Mouse (Mus musculus): ENCODE measurements at regions not wholly inside any gene's neighbourhood (a gene's known extent, or its start where the extent isn't known, plus 50 kb on each side); places are given as distances from the start of the nearest gene placed in this dataset.

GRCm38 (mm10) chr13:34406291-34406690 is 61.3 kb upstream of the Slc22a23 start:
- ATAC-seq (ENCODE audit: extremely low read depth, insufficient number of reproducible peaks, low FRiP score, poor library complexity, severe bottlenecking) (no peak), DNase-seq (ENCODE audit: low spot score) (no peak)
- H3K4me3 ChIP-seq (ENCODE audit: low read depth, low read length), result no peak overlapping the region
- H3K9me3 ChIP-seq (replicated peaks), result no peaks in the 10 kb centered on the region
- no peak for TF ChIP-seq POLR2AphosphoS5 (IDR thresholded peaks at IDR 0.05; ENCODE audit: insufficient replicate concordance, low read depth, low read length)
- no peak for TF ChIP-seq TAL1 (conservative IDR thresholded peaks at IDR 0.05; ENCODE audit: low read depth, low read length)
- TF ChIP-seq GATA2 (IDR thresholded peaks at IDR 0.05; ENCODE audit: borderline replicate concordance, low read depth, low read length), result no peak
- no peak for TF ChIP-seq CTCF (IDR thresholded peaks at IDR 0.05; ENCODE audit: low read depth, low read length)
- TF ChIP-seq GATA1 (IDR thresholded peaks at IDR 0.05; ENCODE audit: borderline replicate concordance, low read length), result no peak
- H3K36me3 ChIP-seq (replicated peaks), result no peaks in the 10 kb centered on the region
- no peaks in the 10 kb centered on the region for H3K4me1 ChIP-seq (ENCODE audit: insufficient read depth, low read depth, low read length)
- peaks cover 27% of the 10 kb centered on the region for H3K27me3 ChIP-seq (ENCODE audit: insufficient read depth, low read length)

- TF ChIP-seq GATA1 (IDR thresholded peaks at IDR 0.05; ENCODE audit: borderline replicate concordance, low read length) (no peak), TAL1 (conservative IDR thresholded peaks at IDR 0.05; ENCODE audit: low read depth, low read length) (no peak)
- ATAC-seq (ENCODE audit: extremely low read depth, insufficient number of reproducible peaks, low FRiP score, poor library complexity, severe bottlenecking) (no peak), DNase-seq (ENCODE audit: low spot score) (no peak)
- no peak overlapping the region for H3K4me3 ChIP-seq (ENCODE audit: low read depth, low read length)
- no peaks in the 10 kb centered on the region for H3K9me3 ChIP-seq (replicated peaks)
- H3K36me3 ChIP-seq (replicated peaks), result no peaks in the 10 kb centered on the region
- peaks cover 24% of the 10 kb centered on the region for H3K27me3 ChIP-seq (ENCODE audit: insufficient read depth, low read length)
- H3K4me1 ChIP-seq (ENCODE audit: insufficient read depth, low read depth, low read length), result peaks cover 3% of the 10 kb centered on the region; the same call in 1 of the 2 replicates
Observed at GRCm38 (mm10) chr13:34402631-34403030, 57.6 kb upstream of the Slc22a23 start.

DNA sequence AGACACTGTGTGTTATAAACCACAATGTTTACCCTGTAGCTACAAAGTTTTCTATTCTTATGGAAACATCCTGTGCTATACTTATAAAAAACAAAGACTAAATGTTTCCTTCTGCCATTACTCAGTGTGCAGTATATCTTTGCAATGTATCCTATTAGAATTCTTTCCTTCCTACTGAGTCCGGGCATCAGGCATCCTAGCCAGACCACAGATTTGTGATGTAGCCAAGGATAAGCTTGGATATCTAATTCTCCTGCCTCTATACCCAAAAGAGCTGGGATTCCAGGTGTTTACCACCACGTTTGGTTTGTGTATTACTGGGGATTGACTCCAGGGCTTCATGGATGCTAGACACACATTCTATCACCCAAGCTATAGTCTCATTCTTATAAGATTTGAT is 56.0 kb upstream of the Slc22a23 start:
- Histone ChIP-seq H3K36me3 (replicated peaks) (no peaks in the 10 kb centered on the region), H3K9me3 (replicated peaks) (no peaks in the 10 kb centered on the region), H3K4me1 (ENCODE audit: insufficient read depth, low read depth, low read length) (peaks cover 3% of the 10 kb centered on the region; the same call in 1 of the 2 replicates), H3K4me3 (ENCODE audit: low read depth, low read length) (no peak overlapping the region), H3K27me3 (ENCODE audit: insufficient read depth, low read length) (peaks cover 24% of the 10 kb centered on the region)
- TF ChIP-seq GATA1 (IDR thresholded peaks at IDR 0.05; ENCODE audit: borderline replicate concordance, low read length) (no peak), TAL1 (conservative IDR thresholded peaks at IDR 0.05; ENCODE audit: low read depth, low read length) (no peak), GATA2 (IDR thresholded peaks at IDR 0.05; ENCODE audit: borderline replicate concordance, low read depth, low read length) (no peak), POLR2AphosphoS5 (IDR thresholded peaks at IDR 0.05; ENCODE audit: insufficient replicate concordance, low read depth, low read length) (no peak), CTCF (IDR thresholded peaks at IDR 0.05; ENCODE audit: low read depth, low read length) (no peak)
- ATAC-seq (ENCODE audit: extremely low read depth, insufficient number of reproducible peaks, low FRiP score, poor library complexity, severe bottlenecking) (no peak; the same call in 1 of the 2 replicates), DNase-seq (ENCODE audit: low spot score) (no peak)

DNA sequence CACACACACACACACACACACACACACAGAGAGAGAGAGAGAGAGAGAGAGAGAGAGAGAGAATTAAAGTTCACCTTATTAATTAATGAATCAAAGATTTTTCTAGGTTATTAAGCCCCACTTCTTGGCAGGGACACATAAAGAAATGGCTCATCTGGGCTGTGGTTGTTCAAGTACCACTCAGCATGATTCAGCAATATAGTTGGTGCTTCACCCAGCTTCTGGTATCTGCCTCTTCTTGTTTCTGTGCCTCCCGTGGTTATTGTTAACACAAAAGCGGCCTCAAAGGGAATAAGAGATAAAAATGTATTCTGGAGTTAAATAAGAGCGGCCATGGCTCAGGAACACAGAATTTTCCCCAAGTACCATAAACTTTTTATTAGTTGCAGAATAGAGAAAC is 53.9 kb upstream of the Slc22a23 start:
- DNase-seq (ENCODE audit: low spot score) (no peak), ATAC-seq (ENCODE audit: extremely low read depth, insufficient number of reproducible peaks, low FRiP score, poor library complexity, severe bottlenecking) (no peak)
- TF ChIP-seq GATA1 (IDR thresholded peaks at IDR 0.05; ENCODE audit: borderline replicate concordance, low read length) (no peak), CTCF (IDR thresholded peaks at IDR 0.05; ENCODE audit: low read depth, low read length) (no peak), TAL1 (conservative IDR thresholded peaks at IDR 0.05; ENCODE audit: low read depth, low read length) (no peak), GATA2 (IDR thresholded peaks at IDR 0.05; ENCODE audit: borderline replicate concordance, low read depth, low read length) (no peak), POLR2AphosphoS5 (IDR thresholded peaks at IDR 0.05; ENCODE audit: insufficient replicate concordance, low read depth, low read length) (no peak)
- H3K9me3 ChIP-seq (replicated peaks), result no peaks in the 10 kb centered on the region
- H3K4me1 ChIP-seq (ENCODE audit: insufficient read depth, low read depth, low read length), result peaks cover 3% of the 10 kb centered on the region; the same call in 1 of the 2 replicates
- no peaks in the 10 kb centered on the region for H3K36me3 ChIP-seq (replicated peaks)
- H3K27me3 ChIP-seq (ENCODE audit: insufficient read depth, low read length), result peaks cover 19% of the 10 kb centered on the region
- no peak overlapping the region for H3K4me3 ChIP-seq (ENCODE audit: low read depth, low read length)

DNA sequence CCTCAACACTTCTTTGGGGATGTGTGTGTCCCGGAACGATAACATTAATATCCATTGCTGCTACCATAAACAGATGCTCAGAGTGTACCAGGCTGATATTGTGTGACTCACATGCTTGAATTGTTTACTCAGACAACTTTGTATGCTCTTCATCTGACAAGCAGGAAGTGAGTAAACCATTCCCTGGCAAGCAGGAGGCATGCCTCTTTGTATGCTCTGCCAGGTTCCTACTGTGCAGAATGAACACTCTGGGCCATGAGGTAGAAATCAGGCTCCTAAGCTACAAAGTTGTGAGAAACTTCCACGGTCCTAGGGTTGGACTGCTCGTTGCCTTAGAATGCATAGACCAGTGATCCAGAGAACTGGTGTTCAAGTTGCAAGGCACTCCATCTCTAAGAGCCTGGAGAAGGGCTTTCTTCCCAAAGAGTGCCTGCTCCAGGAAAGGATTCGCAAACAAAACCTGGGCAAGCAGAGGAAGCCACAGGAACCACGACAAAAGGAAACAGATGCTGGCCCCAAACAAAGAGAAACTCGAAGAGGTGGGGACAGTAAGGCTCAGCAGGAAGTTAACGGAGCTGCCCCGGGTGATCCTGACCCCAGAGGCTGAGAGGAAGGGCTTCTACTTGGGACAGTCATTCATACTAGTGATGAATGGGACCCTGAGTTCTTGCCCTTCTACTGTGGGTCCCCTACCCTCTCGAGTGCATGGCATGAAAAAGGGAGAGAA is 53.2 kb upstream of the Slc22a23 start:
- H3K9me3 ChIP-seq (replicated peaks), result no peaks in the 10 kb centered on the region
- peaks cover 3% of the 10 kb centered on the region; the same call in 1 of the 2 replicates for H3K4me1 ChIP-seq (ENCODE audit: insufficient read depth, low read depth, low read length)
- peak; percentile 8; the same call in 1 of the 2 replicates for ATAC-seq (ENCODE audit: extremely low read depth, insufficient number of reproducible peaks, low FRiP score, poor library complexity, severe bottlenecking)
- no peak for DNase-seq (ENCODE audit: low spot score)
- TF ChIP-seq TAL1 (conservative IDR thresholded peaks at IDR 0.05; ENCODE audit: low read depth, low read length) (no peak), GATA1 (IDR thresholded peaks at IDR 0.05; ENCODE audit: borderline replicate concordance, low read length) (no peak), CTCF (IDR thresholded peaks at IDR 0.05; ENCODE audit: low read depth, low read length) (no peak), GATA2 (IDR thresholded peaks at IDR 0.05; ENCODE audit: borderline replicate concordance, low read depth, low read length) (no peak), POLR2AphosphoS5 (IDR thresholded peaks at IDR 0.05; ENCODE audit: insufficient replicate concordance, low read depth, low read length) (no peak)
- H3K4me3 ChIP-seq (ENCODE audit: low read depth, low read length), result no peak overlapping the region
- H3K27me3 ChIP-seq (ENCODE audit: insufficient read depth, low read length), result peaks cover 18% of the 10 kb centered on the region
- no peaks in the 10 kb centered on the region for H3K36me3 ChIP-seq (replicated peaks)

GRCm38 (mm10) chr13:34395504-34395903 is 50.5 kb upstream of the Slc22a23 start:
- peaks cover 3% of the 10 kb centered on the region; the same call in 1 of the 2 replicates for H3K4me1 ChIP-seq (ENCODE audit: insufficient read depth, low read depth, low read length)

More at GRCm38 (mm10) chr13:34395504-34395903, 50.5 kb upstream of the Slc22a23 start:
- DNase-seq (ENCODE audit: low spot score) (no peak), ATAC-seq (ENCODE audit: extremely low read depth, insufficient number of reproducible peaks, low FRiP score, poor library complexity, severe bottlenecking) (no peak)
- Histone ChIP-seq H3K4me3 (ENCODE audit: low read depth, low read length) (no peak overlapping the region), H3K9me3 (replicated peaks) (no peaks in the 10 kb centered on the region), H3K36me3 (replicated peaks) (no peaks in the 10 kb centered on the region), H3K27me3 (ENCODE audit: insufficient read depth, low read length) (peaks cover 19% of the 10 kb centered on the region)
- TF ChIP-seq GATA2 (IDR thresholded peaks at IDR 0.05; ENCODE audit: borderline replicate concordance, low read depth, low read length) (no peak), TAL1 (conservative IDR thresholded peaks at IDR 0.05; ENCODE audit: low read depth, low read length) (no peak), GATA1 (IDR thresholded peaks at IDR 0.05; ENCODE audit: borderline replicate concordance, low read length) (no peak), CTCF (IDR thresholded peaks at IDR 0.05; ENCODE audit: low read depth, low read length) (no peak), POLR2AphosphoS5 (IDR thresholded peaks at IDR 0.05; ENCODE audit: insufficient replicate concordance, low read depth, low read length) (no peak)
